Mouse (Mus musculus): ENCODE data around the gene Trip12.

Gene Trip12

GRCm38 (mm10) chr1:84840018-84840664, at the start of gene Trip12:
Gene Trip12 (minus strand): TSS chr1:84840516.
- DNase-seq (ENCODE audit: low spot score in 2 of 2), result no peak

- no peak for DNase-seq (ENCODE audit: low spot score in 2 of 2)
These were observed 49.7 kb upstream of the Trip12 start for GRCm38 (mm10) chr1:84890005-84890393.

GRCm38 (mm10) chr1:84889330-84890004, 49.2 kb upstream of the Trip12 start:
- no peak for DNase-seq (ENCODE audit: low spot score in 2 of 2)

- no peak for DNase-seq (ENCODE audit: low spot score in 2 of 2)
These were observed 45.6 kb upstream of the Trip12 start for GRCm38 (mm10) chr1:84885921-84886320.

- no peak for DNase-seq (ENCODE audit: low spot score in 2 of 2)
These were observed 44.9 kb upstream of the Trip12 start for GRCm38 (mm10) chr1:84885174-84885573.

GRCm38 (mm10) chr1:84883889-84884288, 43.6 kb upstream of the Trip12 start:
- DNase-seq (ENCODE audit: low spot score in 2 of 2), result no peak

GRCm38 (mm10) chr1:84882937-84883336, 42.6 kb upstream of the Trip12 start:
- DNase-seq (ENCODE audit: low spot score in 2 of 2), result no peak

GRCm38 (mm10) chr1:84882066-84882532, 41.8 kb upstream of the Trip12 start:
- DNase-seq (ENCODE audit: low spot score in 2 of 2), result no peak

- no peak for DNase-seq (ENCODE audit: low spot score in 2 of 2)
These were observed 41.1 kb upstream of the Trip12 start for GRCm38 (mm10) chr1:84881248-84882065.

GRCm38 (mm10) chr1:84879571-84880120, 39.3 kb upstream of the Trip12 start:
- DNase-seq (ENCODE audit: low spot score in 2 of 2), result no peak

- no peak for DNase-seq (ENCODE audit: low spot score in 2 of 2)
These were observed 37.3 kb upstream of the Trip12 start for GRCm38 (mm10) chr1:84877590-84877989.

GRCm38 (mm10) chr1:84872939-84873338, 32.6 kb upstream of the Trip12 start:
- no peak for DNase-seq (ENCODE audit: low spot score in 2 of 2)

- no peak for DNase-seq (ENCODE audit: low spot score in 2 of 2)
These were observed 31.8 kb upstream of the Trip12 start for GRCm38 (mm10) chr1:84872105-84872504.

GRCm38 (mm10) chr1:84871131-84871530, 30.8 kb upstream of the Trip12 start:
- no peak for DNase-seq (ENCODE audit: low spot score in 2 of 2)

- no peak for DNase-seq (ENCODE audit: low spot score in 2 of 2)
These were observed 29.2 kb upstream of the Trip12 start for GRCm38 (mm10) chr1:84869498-84869897.

GRCm38 (mm10) chr1:84868841-84869240, 28.5 kb upstream of the Trip12 start:
- no peak for DNase-seq (ENCODE audit: low spot score in 2 of 2)

- no peak for DNase-seq (ENCODE audit: low spot score in 2 of 2)
These were observed 28.0 kb upstream of the Trip12 start for GRCm38 (mm10) chr1:84868311-84868710.

- DNase-seq (ENCODE audit: low spot score in 2 of 2), result no peak
These were observed 26.5 kb upstream of the Trip12 start for GRCm38 (mm10) chr1:84866706-84867230.

GRCm38 (mm10) chr1:84866231-84866630, 25.9 kb upstream of the Trip12 start:
- DNase-seq (ENCODE audit: low spot score in 2 of 2), result no peak

- no peak for DNase-seq (ENCODE audit: low spot score in 2 of 2)
These were observed 24.3 kb upstream of the Trip12 start for GRCm38 (mm10) chr1:84864645-84865044.

- no peak for DNase-seq (ENCODE audit: low spot score in 2 of 2)
These were observed 20.9 kb upstream of the Trip12 start for GRCm38 (mm10) chr1:84861255-84861630.
